Mouse (Mus musculus): ENCODE data around the gene Cib1.

The Cib1 gene

GRCm38 (mm10) chr7:80201888-80202540 lies 30.6 kb downstream of the Cib1 start:
- DNase-seq (ENCODE audit: low spot score in 2 of 2): no peak

- no peak for DNase-seq (ENCODE audit: low spot score in 2 of 2)
Measured at GRCm38 (mm10) chr7:80200963-80201539, 31.6 kb downstream of the Cib1 start.

GRCm38 (mm10) chr7:80200588-80200945 lies 32.0 kb downstream of the Cib1 start:
- no peak for DNase-seq (ENCODE audit: low spot score in 2 of 2)

GRCm38 (mm10) chr7:80199851-80200587 lies 32.6 kb downstream of the Cib1 start:
- DNase-seq (ENCODE audit: low spot score in 2 of 2): no peak

- DNase-seq (ENCODE audit: low spot score in 2 of 2): no peak
Measured at GRCm38 (mm10) chr7:80199286-80199685, 33.3 kb downstream of the Cib1 start.

GRCm38 (mm10) chr7:80198863-80199262 lies 33.8 kb downstream of the Cib1 start:
- DNase-seq (ENCODE audit: low spot score in 2 of 2): no peak

GRCm38 (mm10) chr7:80197941-80198778 lies 34.5 kb downstream of the Cib1 start:
- DNase-seq (ENCODE audit: low spot score in 2 of 2): peak; percentile 66 to 70

- DNase-seq (ENCODE audit: low spot score in 2 of 2): no peak
Measured at GRCm38 (mm10) chr7:80197371-80197770, 35.2 kb downstream of the Cib1 start.

GRCm38 (mm10) chr7:80195576-80196263 lies 36.9 kb downstream of the Cib1 start:
- no peak for DNase-seq (ENCODE audit: low spot score in 2 of 2)

GRCm38 (mm10) chr7:80195146-80195545 lies 37.5 kb downstream of the Cib1 start:
- DNase-seq (ENCODE audit: low spot score in 2 of 2): no peak

GRCm38 (mm10) chr7:80193941-80194739 lies 38.5 kb downstream of the Cib1 start:
- no peak for DNase-seq (ENCODE audit: low spot score in 2 of 2)

GRCm38 (mm10) chr7:80192226-80193061 lies 40.2 kb downstream of the Cib1 start:
- DNase-seq (ENCODE audit: low spot score in 2 of 2): peak; percentile 61 to 62

- no peak for DNase-seq (ENCODE audit: low spot score in 2 of 2)
Measured at GRCm38 (mm10) chr7:80191455-80191854, 41.2 kb downstream of the Cib1 start.

GRCm38 (mm10) chr7:80189147-80189933 lies 43.3 kb downstream of the Cib1 start:
- no peak for DNase-seq (ENCODE audit: low spot score in 2 of 2)

- DNase-seq (ENCODE audit: low spot score in 2 of 2): no peak
Measured at GRCm38 (mm10) chr7:80188579-80189125, 44.0 kb downstream of the Cib1 start.

- no peak for DNase-seq (ENCODE audit: low spot score in 2 of 2)
Measured at GRCm38 (mm10) chr7:80187501-80187900, 45.1 kb downstream of the Cib1 start.

GRCm38 (mm10) chr7:80186531-80187296 lies 45.9 kb downstream of the Cib1 start, which contains the start of gene Sema4b:
Gene Sema4b (plus strand): TSS chr7:80186841.
- peak; percentile 90 to 93 for DNase-seq (ENCODE audit: low spot score in 2 of 2)

- no peak for DNase-seq (ENCODE audit: low spot score in 2 of 2)
Measured at GRCm38 (mm10) chr7:80186021-80186420, 46.6 kb downstream of the Cib1 start.

Data from frontal cortex, postnatal 14 days (tissue).